Mouse (Mus musculus): Measurements from ENCODE around the gene Plppr3.

Plppr3 gene

GRCm38 (mm10) chr10:79851653-79852052, 22.8 kb downstream of the Plppr3 start:
- no peak for DNase-seq

- DNase-seq: no peak
These were observed 24.3 kb downstream of the Plppr3 start for GRCm38 (mm10) chr10:79849941-79850628.

GRCm38 (mm10) chr10:79846553-79846952, 27.9 kb downstream of the Plppr3 start:
- DNase-seq: no peak

- peak; percentile 29 for DNase-seq
These were observed 31.0 kb downstream of the Plppr3 start for GRCm38 (mm10) chr10:79843476-79843875.

- peak; percentile 11 for DNase-seq
These were observed 32.1 kb downstream of the Plppr3 start for GRCm38 (mm10) chr10:79842322-79842721.

- peak; percentile 86 for DNase-seq
These were observed 33.5 kb downstream of the Plppr3 start for GRCm38 (mm10) chr10:79840644-79841551.

GRCm38 (mm10) chr10:79840091-79840490, 34.3 kb downstream of the Plppr3 start:
- peak; percentile 14 for DNase-seq

- peak; percentile 27 for DNase-seq
These were observed 36.3 kb downstream of the Plppr3 start for GRCm38 (mm10) chr10:79838151-79838550.

- no peak for DNase-seq
These were observed 37.5 kb downstream of the Plppr3 start for GRCm38 (mm10) chr10:79836918-79837317.

GRCm38 (mm10) chr10:79834769-79835398, 39.5 kb downstream of the Plppr3 start:
- peak; percentile 47 for DNase-seq

- DNase-seq: no peak
These were observed 41.6 kb downstream of the Plppr3 start for GRCm38 (mm10) chr10:79832786-79833181.

GRCm38 (mm10) chr10:79832026-79832785, 42.2 kb downstream of the Plppr3 start:
- no peak for DNase-seq

GRCm38 (mm10) chr10:79831583-79831982, 42.9 kb downstream of the Plppr3 start:
- DNase-seq: no peak

- peak; percentile 34 for DNase-seq
These were observed 50.0 kb downstream of the Plppr3 start for GRCm38 (mm10) chr10:79824413-79824812.

- DNase-seq: peak; percentile 26
These were observed 51.4 kb downstream of the Plppr3 start for GRCm38 (mm10) chr10:79823011-79823410.

GRCm38 (mm10) chr10:79822372-79822771, 52.1 kb downstream of the Plppr3 start:
- DNase-seq: peak; percentile 89

GRCm38 (mm10) chr10:79821731-79822130, 52.7 kb downstream of the Plppr3 start:
- DNase-seq: peak; percentile 19

- DNase-seq: peak; percentile 76
These were observed 53.7 kb downstream of the Plppr3 start, which contains the start of gene Misp for GRCm38 (mm10) chr10:79820782-79821181. Gene Misp, plus strand, starts transcription at chr10:79820989.

- no peak for DNase-seq
These were observed 54.2 kb downstream of the Plppr3 start for GRCm38 (mm10) chr10:79820277-79820676.

GRCm38 (mm10) chr10:79819606-79820005, 54.8 kb downstream of the Plppr3 start:
- no peak for DNase-seq

GRCm38 (mm10) chr10:79818225-79818624, 56.2 kb downstream of the Plppr3 start:
- DNase-seq: peak; percentile 22

- peak; percentile 19 for DNase-seq
These were observed 57.3 kb downstream of the Plppr3 start for GRCm38 (mm10) chr10:79817111-79817510.

All from kidney, adult 11 months (tissue).